Comparison of ENCODE assay signal across 8 mouse cellular contexts in genomic region chr1:155722185-155722584, GRCm38 (mm10). TPM values are rescaled to one million over a fixed set of nuclear protein-coding genes. Genes with fewer than 3 reads are reported as not detected.
DNase-seq lines count a peak whose midpoint lies in the region; ATAC-seq and TF ChIP-seq lines count a peak whose summit lies in the region.

No protein-coding gene starts in this region.

- WGBS in forebrain, embryonic 13.5 days: under 1% methylated on average over 13 of the region's 13 CpGs
- WGBS in kidney, embryonic 15.5 days: under 1% methylated on average over 13 of the region's 13 CpGs
- WGBS in midbrain, embryonic 11.5 days: 2% methylated on average over 13 of the region's 13 CpGs

- CTCF ChIA-PET in Patski (lab: Charles Lee): no interaction called here

- peaks cover 5% of the 10 kb centered on the region; the same call in 1 of the 2 replicates for H3K9me3 ChIP-seq in forebrain, embryonic 13.5 days (replicated peaks)
- no peaks in the 10 kb centered on the region for H3K9me3 ChIP-seq in kidney, embryonic 15.5 days (replicated peaks)
- H3K9me3 ChIP-seq in midbrain, embryonic 11.5 days (ENCODE audit: control insufficient read depth, low read length): no peaks in the 10 kb centered on the region

- H3K4me1 ChIP-seq in forebrain, embryonic 13.5 days: no peaks in the 10 kb centered on the region
- peaks cover 7% of the 10 kb centered on the region for H3K4me1 ChIP-seq in kidney, embryonic 15.5 days
- H3K4me1 ChIP-seq in midbrain, embryonic 11.5 days (ENCODE audit: control insufficient read depth, insufficient read depth, low read length): no peaks in the 10 kb centered on the region

- peak overlapping the region; percentile 46 for H3K4me2 ChIP-seq in forebrain, embryonic 13.5 days
- H3K4me2 ChIP-seq in kidney, embryonic 15.5 days: peak overlapping the region; percentile 55
- H3K4me2 ChIP-seq in midbrain, embryonic 11.5 days: no peak overlapping the region; the same call in 1 of the 2 replicates

- POLR2A ChIA-PET in Patski (lab: Charles Lee): no interaction called here

- TF ChIP-seq CTCF in Patski (IDR thresholded peaks at IDR 0.05): no peak

- no peaks in the 10 kb centered on the region for H3K36me3 ChIP-seq in forebrain, embryonic 13.5 days (ENCODE audit: poor library complexity, severe bottlenecking)
- no peaks in the 10 kb centered on the region for H3K36me3 ChIP-seq in kidney, embryonic 15.5 days
- no peaks in the 10 kb centered on the region for H3K36me3 ChIP-seq in midbrain, embryonic 11.5 days (ENCODE audit: control insufficient read depth, insufficient read depth, low read length)

- peak overlapping the region; percentile 2; the same call in 1 of the 2 replicates for H3K4me3 ChIP-seq in forebrain, embryonic 13.5 days
- H3K4me3 ChIP-seq in kidney, embryonic 15.5 days (replicated peaks): peak overlapping the region; percentile 20
- no peak overlapping the region for H3K4me3 ChIP-seq in midbrain, embryonic 11.5 days (ENCODE audit: low read depth, low read length)

- peak; percentile 81 for ATAC-seq in Patski
- peak; percentile 60; the same call in 1 of the 2 replicates for ATAC-seq in forebrain, embryonic 13.5 days
- peak; percentile 74 for ATAC-seq in kidney, embryonic 15.5 days (replicated peaks; ENCODE audit: low FRiP score)
- ATAC-seq in midbrain, embryonic 11.5 days (ENCODE audit: low FRiP score): no peak
- no peak for ATAC-seq in cerebellum, adult (ENCODE audit: insufficient number of reproducible peaks, low FRiP score, low TSS enrichment)

- in situ Hi-C loops in Patski (cut with MboI; ENCODE audit: low pct_unique_long_range_greater_than_20kb): no loop called here

- no peak overlapping the region for H3K27ac ChIP-seq in forebrain, embryonic 13.5 days
- no peak overlapping the region for H3K27ac ChIP-seq in kidney, embryonic 15.5 days
- no peak overlapping the region for H3K27ac ChIP-seq in midbrain, embryonic 11.5 days (ENCODE audit: low read depth, low read length)

- peaks cover 25% of the 10 kb centered on the region for H3K27me3 ChIP-seq in Patski
- peaks cover 68% of the 10 kb centered on the region for H3K27me3 ChIP-seq in forebrain, embryonic 13.5 days
- peaks cover 70% of the 10 kb centered on the region for H3K27me3 ChIP-seq in kidney, embryonic 15.5 days
- peaks cover 39% of the 10 kb centered on the region for H3K27me3 ChIP-seq in midbrain, embryonic 11.5 days (ENCODE audit: control insufficient read depth, insufficient read depth, low read length)

- H3K9ac ChIP-seq in forebrain, embryonic 13.5 days: no peak overlapping the region
- no peak overlapping the region for H3K9ac ChIP-seq in kidney, embryonic 15.5 days
- no peak overlapping the region for H3K9ac ChIP-seq in midbrain, embryonic 11.5 days (ENCODE audit: low read length)

- DNase-seq in CD4-positive, CD25-positive, alpha-beta regulatory T cell, adult 2 months (ENCODE audit: low read depth, low spot score): peak; percentile 61
- DNase-seq in Patski (ENCODE audit: low read depth, low spot score): peak; percentile 20
- peak; percentile 94 for DNase-seq in midbrain, embryonic 11.5 days (ENCODE audit: low spot score, missing footprints)
- DNase-seq in thymus, postnatal 36 days: peak; percentile 32 to 37
- no peak for DNase-seq in left cerebral cortex, adult 11 months (ENCODE audit: low spot score)

RNA-seq across cellular contexts. Expression of gene Lhx4, which starts 29.3 kb away (rescaled TPM):
- not detected for polyA plus RNA-seq in Patski (2021)
- polyA plus RNA-seq in forebrain, embryonic 13.5 days (2015; fragmentation: Nextera tagmentation; extraction: Ambion mirVana): 0.04 and 0.06 TPM in 2 replicates
- not detected in 2 replicates for polyA plus RNA-seq in kidney, embryonic 15.5 days (2015; fragmentation: Nextera tagmentation; extraction: Ambion mirVana)
- 1.7 and 2.2 TPM in 2 replicates for polyA plus RNA-seq in midbrain, embryonic 11.5 days (2014; fragmentation: Nextera tagmentation; extraction: Ambion mirVana)

Comparison
In these comparisons a context has a peak if more than half of its experiments do, and no peak if none do; other contexts are left out.
1. ATAC-seq: peak in Patski (single experiment), forebrain, embryonic 13.5 days (single experiment) and kidney, embryonic 15.5 days (single experiment); none in midbrain, embryonic 11.5 days (single experiment) and cerebellum, adult (single experiment).